Mouse (Mus musculus): ENCODE results near the gene Itsn2. TPM values are rescaled to one million over a fixed set of nuclear protein-coding genes. Genes with fewer than 3 reads are reported as not detected.

The Itsn2 gene
- polyA plus RNA-seq, 1 experiment from 2014 or later: 42.7 TPM

DNA sequence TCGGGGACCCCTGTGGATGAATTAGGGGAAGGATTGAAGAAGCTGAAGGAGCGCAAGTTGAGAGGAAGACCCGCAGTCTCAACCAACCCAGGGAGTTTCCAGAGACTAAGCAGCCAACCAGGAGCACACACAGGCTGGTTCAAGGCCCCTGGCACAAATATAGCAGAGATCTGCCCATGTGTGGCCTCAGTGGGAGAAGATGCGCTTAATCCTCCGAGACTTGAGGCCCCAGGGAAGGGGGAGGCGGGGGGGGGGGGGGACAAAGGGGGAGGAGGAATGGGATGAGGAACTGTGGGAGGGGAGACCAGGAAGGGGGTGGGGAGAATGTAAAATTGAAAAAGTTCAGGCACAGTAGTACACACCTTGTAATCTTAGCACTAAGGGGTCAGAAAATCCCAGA, 37.0 kb upstream of the Itsn2 start:
- Histone ChIP-seq H3K4me2 (no peak overlapping the region), H3K4me1 (ENCODE audit: insufficient read depth) (peaks cover 6% of the 10 kb centered on the region), H3K9ac (no peak overlapping the region), H3K4me3 (ENCODE audit: low read depth, low read length) (no peak overlapping the region), H3K9me3 (ENCODE audit: low read depth, low read length) (no peaks in the 10 kb centered on the region), H3K36me3 (ENCODE audit: insufficient read depth) (no peaks in the 10 kb centered on the region), H3K27me3 (ENCODE audit: insufficient read depth, low read length) (no peaks in the 10 kb centered on the region), H3K27ac (ENCODE audit: low read depth) (no peak overlapping the region)
- ATAC-seq (ENCODE audit: insufficient read depth) (no peak), DNase-seq (no peak)
- TF ChIP-seq CTCF (IDR thresholded peaks at IDR 0.05; ENCODE audit: low read depth): no peak
- WGBS: 74% methylated on average over 6 of the region's 6 CpGs

- H3K9me3 ChIP-seq (ENCODE audit: low read depth, low read length): no peaks in the 10 kb centered on the region
- no peaks in the 10 kb centered on the region for H3K36me3 ChIP-seq (ENCODE audit: insufficient read depth)
- 80% methylated on average over 9 of the region's 9 CpGs for WGBS
- H3K27ac ChIP-seq (ENCODE audit: low read depth): no peak overlapping the region
- DNase-seq (no peak), ATAC-seq (ENCODE audit: insufficient read depth) (no peak)
- no peak overlapping the region for H3K9ac ChIP-seq
- peaks cover 6% of the 10 kb centered on the region for H3K4me1 ChIP-seq (ENCODE audit: insufficient read depth)
- H3K4me3 ChIP-seq (ENCODE audit: low read depth, low read length): no peak overlapping the region
- H3K27me3 ChIP-seq (ENCODE audit: insufficient read depth, low read length): no peaks in the 10 kb centered on the region
- no peak for TF ChIP-seq CTCF (IDR thresholded peaks at IDR 0.05; ENCODE audit: low read depth)
- no peak overlapping the region for H3K4me2 ChIP-seq
These were observed 35.5 kb upstream of the Itsn2 start for GRCm38 (mm10) chr12:4556891-4557290.

- Histone ChIP-seq H3K4me2 (no peak overlapping the region), H3K9ac (no peak overlapping the region), H3K27me3 (ENCODE audit: insufficient read depth, low read length) (no peaks in the 10 kb centered on the region), H3K4me1 (ENCODE audit: insufficient read depth) (peaks cover 6% of the 10 kb centered on the region), H3K27ac (ENCODE audit: low read depth) (no peak overlapping the region), H3K9me3 (ENCODE audit: low read depth, low read length) (no peaks in the 10 kb centered on the region), H3K4me3 (ENCODE audit: low read depth, low read length) (no peak overlapping the region), H3K36me3 (ENCODE audit: insufficient read depth) (no peaks in the 10 kb centered on the region)
- 66% methylated on average over 3 of the region's 3 CpGs for WGBS
- DNase-seq: peak; percentile 27
- no peak for ATAC-seq (ENCODE audit: insufficient read depth)
- no peak for TF ChIP-seq CTCF (IDR thresholded peaks at IDR 0.05; ENCODE audit: low read depth)
These were observed 35.0 kb upstream of the Itsn2 start for GRCm38 (mm10) chr12:4557436-4557835.

DNA sequence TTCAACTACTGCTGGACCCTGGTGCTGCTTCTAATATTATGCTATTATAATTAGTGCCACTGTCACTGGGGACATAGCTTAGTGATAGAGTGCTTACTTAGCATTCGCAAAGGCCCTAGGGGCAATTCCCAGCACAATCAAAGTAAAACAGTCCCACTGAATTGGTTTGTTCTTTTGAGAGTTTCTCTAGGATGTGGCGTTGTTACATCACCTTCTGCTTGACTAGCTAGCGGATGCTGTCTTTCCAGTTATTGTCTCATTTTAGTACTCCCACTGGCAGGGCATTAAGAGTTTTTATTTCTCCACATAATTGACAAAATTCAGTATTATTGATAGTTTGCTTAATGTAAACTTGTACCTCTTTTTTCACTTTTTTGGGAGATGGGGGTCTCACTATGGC, 34.4 kb upstream of the Itsn2 start:
- no peak for TF ChIP-seq CTCF (IDR thresholded peaks at IDR 0.05; ENCODE audit: low read depth)
- Histone ChIP-seq H3K9me3 (ENCODE audit: low read depth, low read length) (no peaks in the 10 kb centered on the region), H3K36me3 (ENCODE audit: insufficient read depth) (no peaks in the 10 kb centered on the region), H3K9ac (no peak overlapping the region), H3K27me3 (ENCODE audit: insufficient read depth, low read length) (no peaks in the 10 kb centered on the region), H3K4me2 (no peak overlapping the region), H3K4me3 (ENCODE audit: low read depth, low read length) (no peak overlapping the region), H3K4me1 (ENCODE audit: insufficient read depth) (peaks cover 6% of the 10 kb centered on the region), H3K27ac (ENCODE audit: low read depth) (no peak overlapping the region)
- 91% methylated on average over 3 of the region's 3 CpGs for WGBS
- no peak for ATAC-seq (ENCODE audit: insufficient read depth)
- DNase-seq: no peak

DNA sequence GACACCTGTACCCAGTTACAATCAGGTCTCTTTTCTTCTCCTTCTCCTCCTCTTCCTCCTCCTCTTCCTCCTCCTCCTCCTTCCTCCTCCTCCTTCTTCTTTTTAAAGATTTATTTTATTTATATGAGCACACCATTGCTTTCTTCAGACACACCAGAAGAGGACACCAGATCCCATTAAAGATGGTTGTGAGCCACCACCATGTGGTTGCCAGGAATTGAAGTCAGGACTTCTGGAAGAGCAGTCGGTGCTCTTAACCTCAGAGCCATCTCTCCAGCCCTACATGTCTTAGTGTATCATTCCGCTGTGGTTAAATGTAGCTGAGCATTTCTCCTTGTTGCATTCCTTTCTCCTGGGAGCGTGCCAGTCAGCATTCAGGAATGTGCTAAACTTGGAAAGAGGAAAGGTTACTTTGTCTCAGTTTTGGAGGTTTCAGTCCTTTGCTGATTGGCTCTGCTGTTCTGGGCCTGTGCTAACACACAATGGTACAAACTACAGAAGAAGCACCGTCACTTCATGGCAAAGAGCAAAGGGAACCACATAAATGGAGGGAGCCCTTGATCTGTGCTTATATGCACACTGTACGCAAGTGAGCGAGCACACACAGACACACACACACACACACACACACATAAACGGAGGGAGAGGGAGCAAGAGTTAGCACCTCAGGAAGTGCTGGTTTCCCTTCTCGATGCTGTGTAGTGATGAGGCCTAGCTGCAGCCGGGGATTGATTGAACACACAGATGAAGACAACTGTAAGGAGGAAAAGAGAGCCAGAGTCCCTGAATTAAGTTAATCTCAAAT, 33.8 kb upstream of the Itsn2 start:
- peak; percentile 92 for ATAC-seq (ENCODE audit: insufficient read depth)
- peak; percentile 86 for DNase-seq
- TF ChIP-seq CTCF (IDR thresholded peaks at IDR 0.05; ENCODE audit: low read depth): 0 out of 2 replicates have a peak, but pooled peaks have one; percentile 1
- peak overlapping the region; percentile 73; the same call in 1 of the 2 replicates for H3K27ac ChIP-seq (ENCODE audit: low read depth)
- no peaks in the 10 kb centered on the region for H3K27me3 ChIP-seq (ENCODE audit: insufficient read depth, low read length)
- 47% methylated on average over 9 of the region's 9 CpGs for WGBS
- H3K4me1 ChIP-seq (ENCODE audit: insufficient read depth): peaks cover 6% of the 10 kb centered on the region
- no peak overlapping the region for H3K4me2 ChIP-seq
- no peak overlapping the region for H3K4me3 ChIP-seq (ENCODE audit: low read depth, low read length)
- H3K36me3 ChIP-seq (ENCODE audit: insufficient read depth): no peaks in the 10 kb centered on the region
- H3K9ac ChIP-seq: no peak overlapping the region
- no peaks in the 10 kb centered on the region for H3K9me3 ChIP-seq (ENCODE audit: low read depth, low read length)

GRCm38 (mm10) chr12:4571864-4572263, 20.6 kb upstream of the Itsn2 start:
- Histone ChIP-seq H3K4me3 (ENCODE audit: low read depth, low read length) (no peak overlapping the region), H3K9me3 (ENCODE audit: low read depth, low read length) (no peaks in the 10 kb centered on the region), H3K27ac (ENCODE audit: low read depth) (no peak overlapping the region), H3K4me1 (ENCODE audit: insufficient read depth) (no peaks in the 10 kb centered on the region), H3K27me3 (ENCODE audit: insufficient read depth, low read length) (no peaks in the 10 kb centered on the region), H3K36me3 (ENCODE audit: insufficient read depth) (no peaks in the 10 kb centered on the region), H3K9ac (no peak overlapping the region), H3K4me2 (no peak overlapping the region)
- ATAC-seq (ENCODE audit: insufficient read depth) (no peak), DNase-seq (peak; percentile 73)
- TF ChIP-seq CTCF (IDR thresholded peaks at IDR 0.05; ENCODE audit: low read depth): peak; percentile 71
- WGBS: 24% methylated on average over 5 of the region's 5 CpGs

GRCm38 (mm10) chr12:4574065-4574464, 18.4 kb upstream of the Itsn2 start:
- no peaks in the 10 kb centered on the region for H3K36me3 ChIP-seq (ENCODE audit: insufficient read depth)
- ATAC-seq (ENCODE audit: insufficient read depth) (no peak), DNase-seq (no peak)
- TF ChIP-seq CTCF (IDR thresholded peaks at IDR 0.05; ENCODE audit: low read depth): no peak
- no peaks in the 10 kb centered on the region for H3K27me3 ChIP-seq (ENCODE audit: insufficient read depth, low read length)
- no peak overlapping the region for H3K4me3 ChIP-seq (ENCODE audit: low read depth, low read length)
- H3K9ac ChIP-seq: no peak overlapping the region
- H3K9me3 ChIP-seq (ENCODE audit: low read depth, low read length): no peaks in the 10 kb centered on the region
- H3K27ac ChIP-seq (ENCODE audit: low read depth): no peak overlapping the region
- H3K4me2 ChIP-seq: no peak overlapping the region
- no peaks in the 10 kb centered on the region for H3K4me1 ChIP-seq (ENCODE audit: insufficient read depth)
- 85% methylated on average over 4 of the region's 4 CpGs for WGBS
